Mouse (Mus musculus): ENCODE results near the gene Tom1l2. TPM values are rescaled to one million over a fixed set of nuclear protein-coding genes. Genes with fewer than 3 reads are reported as not detected.

Tom1l2 gene
- polyA plus RNA-seq, 1 experiment from 2014 or later = 10.6 TPM

DNA sequence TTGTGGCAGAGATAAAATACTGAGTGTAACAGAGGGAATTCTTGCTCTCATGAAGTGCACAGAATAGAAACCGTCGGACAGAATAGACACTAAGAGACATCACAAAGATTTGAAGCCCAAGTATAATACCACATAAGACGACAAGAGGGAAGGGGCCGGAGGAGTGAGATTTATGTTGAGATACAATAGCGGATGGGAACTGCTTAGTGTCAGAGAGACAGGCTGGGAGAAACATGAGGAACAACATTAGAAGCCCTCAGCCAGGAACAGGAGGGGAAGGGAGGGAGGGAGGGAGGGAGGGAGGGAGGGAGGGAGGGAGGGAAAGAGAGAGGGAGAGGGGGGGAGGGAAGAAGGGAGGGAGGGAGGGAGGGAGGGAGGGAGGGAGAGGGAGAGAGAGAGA, 74.9 kb downstream of the Tom1l2 start:
- no peak for DNase-seq (ENCODE audit: low spot score)
- ATAC-seq (ENCODE audit: insufficient number of reproducible peaks, low FRiP score, low TSS enrichment, low read depth) = no peak
- 77% methylated on average over 5 of the region's 5 CpGs for WGBS

DNA sequence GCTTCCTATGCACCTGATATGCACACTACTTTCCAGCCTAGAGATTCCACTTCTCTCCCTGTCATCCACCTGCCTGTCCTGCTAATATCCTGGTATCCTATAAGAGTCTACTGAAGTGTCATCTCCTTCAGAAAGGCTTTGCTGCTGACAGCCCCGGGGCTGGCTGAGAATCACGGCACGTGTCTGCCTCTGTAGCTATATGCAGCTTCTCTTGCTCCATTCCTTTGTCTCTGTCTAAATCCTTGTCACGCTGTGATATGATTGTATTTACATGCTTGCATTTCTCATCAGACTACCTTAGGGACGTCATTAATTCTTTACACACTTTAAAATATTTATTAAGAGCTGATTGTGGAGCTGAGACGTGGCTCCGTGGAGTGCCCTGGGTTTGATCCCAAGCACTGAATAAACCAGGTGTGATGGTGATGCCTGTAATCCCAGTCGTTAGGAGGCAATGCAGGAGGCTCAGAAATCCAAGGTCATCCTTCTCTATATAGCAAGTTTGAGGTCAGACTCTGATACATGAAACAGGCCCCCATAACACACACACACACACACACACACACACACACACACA, 75.5 kb downstream of the Tom1l2 start:
- Histone ChIP-seq H3K27me3 (ENCODE audit: control insufficient read depth, insufficient read depth, low read length) (no peaks in the 10 kb centered on the region), H3K27ac (replicated peaks; ENCODE audit: low read depth, low read length) (no peak overlapping the region), H3K4me2 (ENCODE audit: low read depth, severe bottlenecking) (no peak overlapping the region), H3K9me3 (ENCODE audit: control insufficient read depth, low read length) (no peaks in the 10 kb centered on the region), H3K9ac (ENCODE audit: low read length) (no peak overlapping the region), H3K4me1 (ENCODE audit: control insufficient read depth, insufficient read depth, low read length) (peaks cover 19% of the 10 kb centered on the region), H3K4me3 (ENCODE audit: low read depth, low read length) (no peak overlapping the region), H3K36me3 (ENCODE audit: control insufficient read depth, insufficient read depth, low read length) (no peaks in the 10 kb centered on the region)
- WGBS = 72% methylated on average over 8 of the region's 8 CpGs
- no peak for DNase-seq (ENCODE audit: low spot score)
- no peak for ATAC-seq (ENCODE audit: insufficient number of reproducible peaks, low FRiP score, low TSS enrichment, low read depth)

More for the DNA sequence above, 74.9 kb downstream of the Tom1l2 start:
- Histone ChIP-seq H3K9ac (ENCODE audit: low read length) (no peak overlapping the region), H3K4me3 (ENCODE audit: low read depth, low read length) (no peak overlapping the region), H3K27ac (replicated peaks; ENCODE audit: low read depth, low read length) (no peak overlapping the region), H3K9me3 (ENCODE audit: control insufficient read depth, low read length) (no peaks in the 10 kb centered on the region), H3K36me3 (ENCODE audit: control insufficient read depth, insufficient read depth, low read length) (no peaks in the 10 kb centered on the region), H3K4me2 (ENCODE audit: low read depth, severe bottlenecking) (no peak overlapping the region), H3K27me3 (ENCODE audit: control insufficient read depth, insufficient read depth, low read length) (no peaks in the 10 kb centered on the region), H3K4me1 (ENCODE audit: control insufficient read depth, insufficient read depth, low read length) (peaks cover 19% of the 10 kb centered on the region)

DNA sequence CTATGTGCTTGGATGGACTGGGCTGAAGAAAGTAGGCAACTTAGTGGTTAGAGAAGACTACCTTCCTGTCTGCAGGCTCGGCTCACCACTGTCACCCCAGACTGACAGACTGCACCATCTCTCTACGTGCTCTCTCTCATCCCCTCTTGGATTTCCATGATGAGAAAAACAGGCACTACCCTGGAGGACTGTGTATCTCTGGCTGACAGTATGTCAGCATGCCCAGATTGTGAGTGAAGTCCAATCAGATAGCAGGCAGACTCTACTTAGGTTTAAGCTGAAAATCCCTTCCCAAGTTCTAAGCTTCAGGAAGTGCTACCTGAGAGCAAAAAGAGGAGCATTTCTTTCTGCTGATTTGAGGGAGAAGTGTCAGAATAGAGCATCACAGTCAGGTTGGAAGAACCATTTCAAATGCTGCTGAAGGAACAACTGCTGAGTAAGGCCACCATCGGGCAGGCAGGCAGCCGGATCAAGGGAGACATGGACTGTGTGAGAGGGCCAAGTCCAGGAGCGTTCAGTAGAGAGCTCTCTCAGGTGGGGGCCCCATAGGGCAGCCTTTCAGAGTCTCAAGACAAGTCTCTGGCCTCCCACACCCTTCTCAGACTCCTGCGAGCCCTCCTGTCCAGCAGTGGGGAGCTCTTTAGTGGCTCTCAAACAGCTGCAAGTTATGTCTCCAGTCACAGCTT, 76.2 kb downstream of the Tom1l2 start:
- no peak for ATAC-seq (ENCODE audit: insufficient number of reproducible peaks, low FRiP score, low TSS enrichment, low read depth)
- peaks cover 19% of the 10 kb centered on the region for H3K4me1 ChIP-seq (ENCODE audit: control insufficient read depth, insufficient read depth, low read length)
- H3K4me3 ChIP-seq (ENCODE audit: low read depth, low read length) = no peak overlapping the region
- no peaks in the 10 kb centered on the region for H3K36me3 ChIP-seq (ENCODE audit: control insufficient read depth, insufficient read depth, low read length)
- WGBS = 85% methylated on average over 6 of the region's 6 CpGs
- H3K27ac ChIP-seq (replicated peaks; ENCODE audit: low read depth, low read length) = no peak overlapping the region
- DNase-seq (ENCODE audit: low spot score) = no peak
- H3K9me3 ChIP-seq (ENCODE audit: control insufficient read depth, low read length) = no peaks in the 10 kb centered on the region
- H3K4me2 ChIP-seq (ENCODE audit: low read depth, severe bottlenecking) = no peak overlapping the region
- no peaks in the 10 kb centered on the region for H3K27me3 ChIP-seq (ENCODE audit: control insufficient read depth, insufficient read depth, low read length)
- no peak overlapping the region for H3K9ac ChIP-seq (ENCODE audit: low read length)

DNA sequence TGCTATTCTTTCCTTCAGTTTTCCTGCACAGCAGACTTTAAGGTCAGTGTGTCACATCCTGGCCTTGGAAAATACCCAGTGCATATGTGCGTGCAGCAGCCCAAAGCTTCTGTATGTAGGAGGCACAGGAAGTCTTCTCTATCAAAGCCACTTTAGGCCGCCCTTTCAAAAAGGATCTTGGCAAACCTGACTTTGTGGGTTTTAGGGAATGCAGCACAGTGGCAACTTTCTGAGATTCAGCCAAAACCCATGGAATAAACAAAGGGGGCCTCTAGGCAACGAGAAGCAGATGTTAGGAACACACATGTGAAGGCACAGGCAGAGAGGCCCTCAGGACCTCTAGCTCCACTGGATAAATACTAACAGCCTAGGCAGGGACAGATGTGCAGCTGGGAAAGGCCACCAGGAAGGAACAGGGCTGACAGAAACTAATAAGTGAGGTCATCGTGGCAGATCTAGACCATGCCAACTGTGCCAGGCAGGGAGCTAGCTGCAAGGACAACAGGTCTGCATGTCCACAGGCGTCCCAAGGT, 79.4 kb downstream of the Tom1l2 start:
- no peak overlapping the region for H3K4me2 ChIP-seq (ENCODE audit: low read depth, severe bottlenecking)
- H3K27me3 ChIP-seq (ENCODE audit: control insufficient read depth, insufficient read depth, low read length) = no peaks in the 10 kb centered on the region
- DNase-seq (ENCODE audit: low spot score) (peak; percentile 65), ATAC-seq (ENCODE audit: insufficient number of reproducible peaks, low FRiP score, low TSS enrichment, low read depth) (0 out of 2 replicates have a peak, but pooled peaks have one; percentile 39)
- peaks cover 19% of the 10 kb centered on the region for H3K4me1 ChIP-seq (ENCODE audit: control insufficient read depth, insufficient read depth, low read length)
- H3K9ac ChIP-seq (ENCODE audit: low read length) = 0 out of 2 replicates have a peak overlapping the region, but pooled peaks have one; percentile 14
- no peaks in the 10 kb centered on the region for H3K36me3 ChIP-seq (ENCODE audit: control insufficient read depth, insufficient read depth, low read length)
- no peak overlapping the region for H3K4me3 ChIP-seq (ENCODE audit: low read depth, low read length)
- H3K9me3 ChIP-seq (ENCODE audit: control insufficient read depth, low read length) = no peaks in the 10 kb centered on the region
- peak overlapping the region; percentile 68 for H3K27ac ChIP-seq (replicated peaks; ENCODE audit: low read depth, low read length)
- WGBS = 26% methylated on average over 5 of the region's 5 CpGs

DNA sequence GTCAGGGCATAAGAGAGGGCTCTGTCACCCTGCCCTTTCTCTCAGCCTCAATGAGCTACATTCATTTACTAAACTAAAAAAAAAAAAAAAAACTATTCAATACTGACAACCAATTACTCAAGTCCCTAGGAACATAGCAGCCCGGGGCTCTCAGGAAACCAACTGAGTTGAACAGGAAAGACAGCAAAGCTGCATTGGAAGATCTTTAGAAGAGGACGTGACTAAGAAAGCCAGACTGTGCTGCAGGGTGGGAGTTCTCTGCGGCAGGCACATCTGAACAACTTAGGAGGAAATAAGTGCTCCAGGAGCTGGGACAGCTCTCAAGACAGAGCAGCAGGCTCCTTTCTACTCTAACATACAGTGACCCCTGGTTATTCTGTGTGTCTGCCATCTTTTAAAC, 84.1 kb downstream of the Tom1l2 start:
- 76% methylated on average over 3 of the region's 3 CpGs for WGBS
- H3K27me3 ChIP-seq (ENCODE audit: control insufficient read depth, insufficient read depth, low read length) = no peaks in the 10 kb centered on the region
- H3K4me2 ChIP-seq (ENCODE audit: low read depth, severe bottlenecking) = no peak overlapping the region
- ATAC-seq (ENCODE audit: insufficient number of reproducible peaks, low FRiP score, low TSS enrichment, low read depth) = no peak
- H3K4me3 ChIP-seq (ENCODE audit: low read depth, low read length) = no peak overlapping the region
- H3K9ac ChIP-seq (ENCODE audit: low read length) = no peak overlapping the region
- H3K36me3 ChIP-seq (ENCODE audit: control insufficient read depth, insufficient read depth, low read length) = no peaks in the 10 kb centered on the region
- H3K27ac ChIP-seq (replicated peaks; ENCODE audit: low read depth, low read length) = no peak overlapping the region
- H3K9me3 ChIP-seq (ENCODE audit: control insufficient read depth, low read length) = no peaks in the 10 kb centered on the region
- no peak for DNase-seq (ENCODE audit: low spot score)
- peaks cover 8% of the 10 kb centered on the region for H3K4me1 ChIP-seq (ENCODE audit: control insufficient read depth, insufficient read depth, low read length)

DNA sequence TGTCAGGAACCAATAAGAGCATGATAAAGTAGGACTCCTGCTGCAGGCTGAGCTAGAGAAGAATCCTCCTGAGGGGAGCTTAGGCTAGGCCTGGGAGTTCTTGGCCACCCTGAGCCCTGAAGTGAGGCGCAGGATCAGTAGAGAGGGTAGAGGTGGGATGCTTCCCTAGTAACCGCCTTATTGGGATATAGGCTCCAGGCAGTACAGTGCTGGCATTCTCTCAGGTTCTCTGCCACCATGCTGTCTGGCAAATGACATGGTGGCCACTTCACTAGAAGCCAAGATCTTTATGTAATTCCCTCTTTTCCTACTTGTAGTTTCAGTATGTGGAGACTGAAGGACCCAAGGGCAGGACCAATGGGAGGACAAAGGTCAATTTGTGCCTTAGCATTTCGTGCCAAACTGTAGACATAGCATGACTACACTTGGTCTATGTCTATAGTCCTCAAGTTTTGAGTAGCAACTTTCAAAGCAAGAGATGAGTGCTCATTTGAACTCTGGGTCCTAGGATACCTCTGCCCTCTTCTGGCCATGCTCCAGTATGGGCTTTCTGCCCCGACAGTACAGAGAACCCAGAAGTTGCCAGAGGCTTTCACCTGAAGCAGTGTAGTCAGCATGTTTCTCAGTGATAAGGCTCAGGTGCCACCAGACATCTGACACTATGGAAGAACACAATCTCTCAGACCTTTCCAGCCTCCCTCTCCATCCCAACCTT, 87.3 kb downstream of the Tom1l2 start:
- DNase-seq (ENCODE audit: low spot score) (no peak), ATAC-seq (ENCODE audit: insufficient number of reproducible peaks, low FRiP score, low TSS enrichment, low read depth) (no peak)
- WGBS = 81% methylated on average over 4 of the region's 4 CpGs
- Histone ChIP-seq H3K4me3 (ENCODE audit: low read depth, low read length) (no peak overlapping the region), H3K9ac (ENCODE audit: low read length) (no peak overlapping the region), H3K36me3 (ENCODE audit: control insufficient read depth, insufficient read depth, low read length) (no peaks in the 10 kb centered on the region), H3K4me2 (ENCODE audit: low read depth, severe bottlenecking) (no peak overlapping the region), H3K4me1 (ENCODE audit: control insufficient read depth, insufficient read depth, low read length) (no peaks in the 10 kb centered on the region), H3K27me3 (ENCODE audit: control insufficient read depth, insufficient read depth, low read length) (no peaks in the 10 kb centered on the region), H3K9me3 (ENCODE audit: control insufficient read depth, low read length) (no peaks in the 10 kb centered on the region), H3K27ac (replicated peaks; ENCODE audit: low read depth, low read length) (no peak overlapping the region)

DNA sequence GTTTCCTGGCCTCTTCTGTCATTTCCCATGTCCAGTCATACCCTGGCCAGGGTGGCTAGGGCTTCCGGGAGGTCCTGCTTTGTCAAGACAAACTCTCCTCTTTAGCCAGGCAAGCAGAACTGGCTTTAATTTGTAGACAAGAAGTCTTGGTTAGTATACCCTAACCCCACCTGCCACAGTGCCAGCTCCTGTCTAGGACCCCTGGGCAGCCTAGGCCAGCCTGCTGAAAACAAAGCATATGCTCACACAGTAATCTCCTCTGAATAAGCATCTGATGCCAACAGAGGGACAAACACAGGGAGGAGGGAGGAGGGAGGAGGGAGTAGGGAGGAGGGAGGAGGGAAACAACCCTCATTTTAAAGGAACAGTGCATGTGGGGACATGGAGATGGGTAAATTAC, 88.1 kb downstream of the Tom1l2 start:
- 79% methylated on average over 1 of the region's 1 CpGs for WGBS
- Histone ChIP-seq H3K36me3 (ENCODE audit: control insufficient read depth, insufficient read depth, low read length) (no peaks in the 10 kb centered on the region), H3K27me3 (ENCODE audit: control insufficient read depth, insufficient read depth, low read length) (no peaks in the 10 kb centered on the region), H3K4me2 (ENCODE audit: low read depth, severe bottlenecking) (no peak overlapping the region), H3K4me3 (ENCODE audit: low read depth, low read length) (no peak overlapping the region), H3K9me3 (ENCODE audit: control insufficient read depth, low read length) (no peaks in the 10 kb centered on the region), H3K27ac (replicated peaks; ENCODE audit: low read depth, low read length) (no peak overlapping the region), H3K4me1 (ENCODE audit: control insufficient read depth, insufficient read depth, low read length) (no peaks in the 10 kb centered on the region), H3K9ac (ENCODE audit: low read length) (no peak overlapping the region)
- no peak for ATAC-seq (ENCODE audit: insufficient number of reproducible peaks, low FRiP score, low TSS enrichment, low read depth)
- DNase-seq (ENCODE audit: low spot score) = no peak

DNA sequence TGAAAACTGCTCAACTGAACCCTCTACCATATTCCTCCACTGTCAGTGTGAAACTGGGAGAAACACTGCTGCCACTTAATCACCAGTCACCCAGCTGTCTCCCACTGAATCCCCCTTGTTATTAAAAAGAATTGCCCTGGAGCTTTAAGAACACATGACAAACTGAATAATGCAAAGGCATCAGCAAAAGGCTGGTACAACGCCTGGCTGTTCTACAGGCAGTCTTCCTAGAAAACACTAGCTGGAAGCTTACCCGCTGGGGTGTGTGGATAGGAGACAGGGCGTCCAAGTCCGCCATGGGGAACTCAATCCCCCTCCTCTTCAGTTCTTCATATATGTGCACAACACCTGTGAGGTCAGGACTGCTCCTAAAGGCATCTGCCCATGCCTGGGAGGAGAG, 90.3 kb downstream of the Tom1l2 start:
- H3K27me3 ChIP-seq (ENCODE audit: control insufficient read depth, insufficient read depth, low read length) = no peaks in the 10 kb centered on the region
- no peak overlapping the region for H3K4me3 ChIP-seq (ENCODE audit: low read depth, low read length)
- no peak overlapping the region for H3K4me2 ChIP-seq (ENCODE audit: low read depth, severe bottlenecking)
- no peak overlapping the region for H3K9ac ChIP-seq (ENCODE audit: low read length)
- no peak overlapping the region for H3K27ac ChIP-seq (replicated peaks; ENCODE audit: low read depth, low read length)
- H3K4me1 ChIP-seq (ENCODE audit: control insufficient read depth, insufficient read depth, low read length) = peaks cover 3% of the 10 kb centered on the region; the same call in 1 of the 2 replicates
- H3K36me3 ChIP-seq (ENCODE audit: control insufficient read depth, insufficient read depth, low read length) = no peaks in the 10 kb centered on the region
- no peaks in the 10 kb centered on the region for H3K9me3 ChIP-seq (ENCODE audit: control insufficient read depth, low read length)
- WGBS = 86% methylated on average over 4 of the region's 4 CpGs
- DNase-seq (ENCODE audit: low spot score) = no peak
- ATAC-seq (ENCODE audit: insufficient number of reproducible peaks, low FRiP score, low TSS enrichment, low read depth) = no peak

Measured in limb, embryonic 11.5 days (tissue).